Mouse (Mus musculus): ENCODE data around the gene Kif26b. TPM values are rescaled to one million over a fixed set of nuclear protein-coding genes. Genes with fewer than 3 reads are reported as not detected.

Kif26b gene
- polyA plus RNA-seq, 1 experiment: not detected

- Histone ChIP-seq H3K4me3 (ENCODE audit: insufficient read depth, low read depth, low read length) (no peak overlapping the region), H3K4me1 (ENCODE audit: control insufficient read depth, insufficient read depth, insufficient read length, low read length) (no peaks in the 10 kb centered on the region), H3K27ac (replicated peaks; ENCODE audit: low read depth, low read length) (no peak overlapping the region)
Measured at GRCm38 (mm10) chr1:178769988-178770387, 241.1 kb downstream of the Kif26b start.

- Histone ChIP-seq H3K4me1 (ENCODE audit: control insufficient read depth, insufficient read depth, insufficient read length, low read length) (no peaks in the 10 kb centered on the region), H3K4me3 (ENCODE audit: insufficient read depth, low read depth, low read length) (no peak overlapping the region), H3K27ac (replicated peaks; ENCODE audit: low read depth, low read length) (no peak overlapping the region)
Measured at GRCm38 (mm10) chr1:178770626-178771362, 241.9 kb downstream of the Kif26b start.

GRCm38 (mm10) chr1:178779742-178780141 lies 250.8 kb downstream of the Kif26b start:
- Histone ChIP-seq H3K27ac (replicated peaks; ENCODE audit: low read depth, low read length) (no peak overlapping the region), H3K4me1 (ENCODE audit: control insufficient read depth, insufficient read depth, insufficient read length, low read length) (no peaks in the 10 kb centered on the region)

GRCm38 (mm10) chr1:178784043-178784442 lies 255.1 kb downstream of the Kif26b start:
- H3K27ac ChIP-seq (replicated peaks; ENCODE audit: low read depth, low read length): no peak overlapping the region
- H3K4me1 ChIP-seq (ENCODE audit: control insufficient read depth, insufficient read depth, insufficient read length, low read length): no peaks in the 10 kb centered on the region
- no peak overlapping the region for H3K4me3 ChIP-seq (ENCODE audit: insufficient read depth, low read depth, low read length)

More at GRCm38 (mm10) chr1:178779742-178780141, 250.8 kb downstream of the Kif26b start:
- no peak overlapping the region for H3K4me3 ChIP-seq (ENCODE audit: insufficient read depth, low read depth, low read length)

GRCm38 (mm10) chr1:178791266-178791665 lies 262.3 kb downstream of the Kif26b start:
- H3K4me1 ChIP-seq (ENCODE audit: control insufficient read depth, insufficient read depth, insufficient read length, low read length): no peaks in the 10 kb centered on the region
- H3K27ac ChIP-seq (replicated peaks; ENCODE audit: low read depth, low read length): no peak overlapping the region
- H3K4me3 ChIP-seq (ENCODE audit: insufficient read depth, low read depth, low read length): no peak overlapping the region

GRCm38 (mm10) chr1:178792726-178793125 lies 263.8 kb downstream of the Kif26b start:
- Histone ChIP-seq H3K4me3 (ENCODE audit: insufficient read depth, low read depth, low read length) (no peak overlapping the region), H3K4me1 (ENCODE audit: control insufficient read depth, insufficient read depth, insufficient read length, low read length) (no peaks in the 10 kb centered on the region), H3K27ac (replicated peaks; ENCODE audit: low read depth, low read length) (no peak overlapping the region)

GRCm38 (mm10) chr1:178794866-178795265 lies 265.9 kb downstream of the Kif26b start:
- Histone ChIP-seq H3K4me3 (ENCODE audit: insufficient read depth, low read depth, low read length) (no peak overlapping the region), H3K4me1 (ENCODE audit: control insufficient read depth, insufficient read depth, insufficient read length, low read length) (no peaks in the 10 kb centered on the region), H3K27ac (replicated peaks; ENCODE audit: low read depth, low read length) (no peak overlapping the region)

- Histone ChIP-seq H3K4me1 (ENCODE audit: control insufficient read depth, insufficient read depth, insufficient read length, low read length) (no peaks in the 10 kb centered on the region), H3K27ac (replicated peaks; ENCODE audit: low read depth, low read length) (no peak overlapping the region), H3K4me3 (ENCODE audit: insufficient read depth, low read depth, low read length) (no peak overlapping the region)
Measured at GRCm38 (mm10) chr1:178797388-178797787, 268.5 kb downstream of the Kif26b start.

- H3K4me1 ChIP-seq (ENCODE audit: control insufficient read depth, insufficient read depth, insufficient read length, low read length): no peaks in the 10 kb centered on the region
- no peak overlapping the region for H3K4me3 ChIP-seq (ENCODE audit: insufficient read depth, low read depth, low read length)
- H3K27ac ChIP-seq (replicated peaks; ENCODE audit: low read depth, low read length): no peak overlapping the region
Measured at GRCm38 (mm10) chr1:178798333-178798732, 269.4 kb downstream of the Kif26b start.

- no peak overlapping the region for H3K4me3 ChIP-seq (ENCODE audit: insufficient read depth, low read depth, low read length)
- no peaks in the 10 kb centered on the region for H3K4me1 ChIP-seq (ENCODE audit: control insufficient read depth, insufficient read depth, insufficient read length, low read length)
Measured at GRCm38 (mm10) chr1:178798886-178799285, 270.0 kb downstream of the Kif26b start.

GRCm38 (mm10) chr1:178799836-178800552 lies 271.1 kb downstream of the Kif26b start:
- Histone ChIP-seq H3K27ac (replicated peaks; ENCODE audit: low read depth, low read length) (no peak overlapping the region), H3K4me1 (ENCODE audit: control insufficient read depth, insufficient read depth, insufficient read length, low read length) (no peaks in the 10 kb centered on the region), H3K4me3 (ENCODE audit: insufficient read depth, low read depth, low read length) (no peak overlapping the region)

More at GRCm38 (mm10) chr1:178798886-178799285, 270.0 kb downstream of the Kif26b start:
- no peak overlapping the region for H3K27ac ChIP-seq (replicated peaks; ENCODE audit: low read depth, low read length)

GRCm38 (mm10) chr1:178803155-178803554 lies 274.2 kb downstream of the Kif26b start:
- no peak overlapping the region for H3K4me3 ChIP-seq (ENCODE audit: insufficient read depth, low read depth, low read length)
- H3K4me1 ChIP-seq (ENCODE audit: control insufficient read depth, insufficient read depth, insufficient read length, low read length): no peaks in the 10 kb centered on the region
- no peak overlapping the region for H3K27ac ChIP-seq (replicated peaks; ENCODE audit: low read depth, low read length)

GRCm38 (mm10) chr1:178817476-178817875 lies 288.6 kb downstream of the Kif26b start:
- no peaks in the 10 kb centered on the region for H3K4me1 ChIP-seq (ENCODE audit: control insufficient read depth, insufficient read depth, insufficient read length, low read length)
- H3K27ac ChIP-seq (replicated peaks; ENCODE audit: low read depth, low read length): no peak overlapping the region
- H3K4me3 ChIP-seq (ENCODE audit: insufficient read depth, low read depth, low read length): no peak overlapping the region

GRCm38 (mm10) chr1:178819060-178819459 lies 290.1 kb downstream of the Kif26b start:
- Histone ChIP-seq H3K4me1 (ENCODE audit: control insufficient read depth, insufficient read depth, insufficient read length, low read length) (no peaks in the 10 kb centered on the region), H3K27ac (replicated peaks; ENCODE audit: low read depth, low read length) (no peak overlapping the region), H3K4me3 (ENCODE audit: insufficient read depth, low read depth, low read length) (no peak overlapping the region)

GRCm38 (mm10) chr1:178820079-178820478 lies 291.2 kb downstream of the Kif26b start:
- Histone ChIP-seq H3K4me1 (ENCODE audit: control insufficient read depth, insufficient read depth, insufficient read length, low read length) (no peaks in the 10 kb centered on the region), H3K27ac (replicated peaks; ENCODE audit: low read depth, low read length) (no peak overlapping the region), H3K4me3 (ENCODE audit: insufficient read depth, low read depth, low read length) (no peak overlapping the region)

Data from brown adipose tissue, adult 24 weeks (tissue).